Mouse (Mus musculus) midbrain, embryonic 16.5 days (tissue): ENCODE measurements at regions not wholly inside any gene's neighbourhood (a gene's known extent, or its start where the extent isn't known, plus 50 kb on each side); places are given as distances from the start of the nearest gene placed in this dataset.

ENCODE experiments used
- ATAC-seq: fragments of 200-750 bp; cut with Nextera tagmentation; 2 replicates; pipeline ENCODE4 v1.8.0; 2017; ENCODE audit warnings: moderate TSS enrichment
- H3K27ac ChIP-seq: fragments of 300-500 bp; sonication (generic); 2 replicates; pipeline ENCODE4 v1.5.1; 2014; ENCODE audit warnings: mild to moderate bottlenecking, low read length, mixed read lengths
- H3K27me3 ChIP-seq: fragments of 300-500 bp; sonication (generic); 2 replicates; pipeline ENCODE4 v1.6.1; 2014; ENCODE audit warnings: low read depth, low read length, mixed read lengths; ENCODE audit not compliant: control insufficient read depth, insufficient read depth
- H3K36me3 ChIP-seq: fragments of 300-500 bp; sonication (generic); 2 replicates; pipeline ENCODE4 v1.6.1; 2014; ENCODE audit warnings: mild to moderate bottlenecking, low read length, moderate library complexity, mixed read lengths; ENCODE audit not compliant: control insufficient read depth, insufficient read depth
- H3K4me1 ChIP-seq: fragments of 300-500 bp; sonication (generic); 2 replicates; pipeline ENCODE4 v1.6.1; 2014; ENCODE audit warnings: mild to moderate bottlenecking, low read length, mixed read lengths; ENCODE audit not compliant: control insufficient read depth, insufficient read depth
- H3K4me2 ChIP-seq: fragments of 300-500 bp; sonication (generic); 2 replicates; pipeline ENCODE4 v1.6.1; 2014; ENCODE audit warnings: mild to moderate bottlenecking, low read length, mixed read lengths
- H3K4me3 ChIP-seq: fragments of 300-500 bp; sonication (generic); 2 replicates; pipeline ENCODE4 v1.5.1; 2014; ENCODE audit warnings: low read depth, mild to moderate bottlenecking, low read length, moderate library complexity, mixed read lengths
- H3K9ac ChIP-seq: fragments of 300-500 bp; sonication (generic); 2 replicates; pipeline ENCODE4 v1.6.1; 2014; ENCODE audit warnings: low read depth, low read length, mixed read lengths
- H3K9me3 ChIP-seq: fragments of 300-500 bp; sonication (generic); replicated peaks from 2 replicates; pipeline ENCODE4 v1.6.1; 2014; ENCODE audit warnings: mild to moderate bottlenecking, low read length, mixed read lengths; ENCODE audit not compliant: control insufficient read depth, poor library complexity, severe bottlenecking
- WGBS: fragments of 180-500 bp; shearing (Covaris S2); extraction: QIAGEN DNeasy Blood & Tissue Kit; methylation state at CpG from one replicate; pipeline ENCODE4 v1.1.7; 2014; 5-methylcytosine and 5-hydroxymethylcytosine counted together

GRCm38 (mm10) chr13:44180384-44180783 is 395.8 kb downstream of the Cd83 start:
- ATAC-seq = no peak
- H3K4me3 ChIP-seq = no peak overlapping the region

GRCm38 (mm10) chr13:44182544-44183191 is 398.1 kb downstream of the Cd83 start:
- no peaks in the 10 kb centered on the region for H3K27me3 ChIP-seq
- H3K9me3 ChIP-seq = no peaks in the 10 kb centered on the region
- 45% methylated on average over 15 of the region's 15 CpGs for WGBS
- H3K36me3 ChIP-seq = no peaks in the 10 kb centered on the region
- H3K27ac ChIP-seq = no peak overlapping the region
- no peaks in the 10 kb centered on the region for H3K4me1 ChIP-seq
- no peak overlapping the region for H3K4me2 ChIP-seq
- H3K9ac ChIP-seq = no peak overlapping the region
- no peak overlapping the region for H3K4me3 ChIP-seq
- ATAC-seq = no peak

More at GRCm38 (mm10) chr13:44180384-44180783, 395.8 kb downstream of the Cd83 start:
- Histone ChIP-seq H3K9ac (no peak overlapping the region), H3K4me1 (no peaks in the 10 kb centered on the region), H3K9me3 (no peaks in the 10 kb centered on the region), H3K36me3 (no peaks in the 10 kb centered on the region), H3K27ac (no peak overlapping the region), H3K4me2 (no peak overlapping the region), H3K27me3 (no peaks in the 10 kb centered on the region)
- 89% methylated on average over 3 of the region's 3 CpGs for WGBS

GRCm38 (mm10) chr13:44195365-44195764 is 410.8 kb downstream of the Cd83 start:
- ATAC-seq = no peak
- WGBS = 93% methylated on average over 5 of the region's 5 CpGs
- no peak overlapping the region for H3K27ac ChIP-seq
- no peak overlapping the region for H3K4me3 ChIP-seq
- H3K9ac ChIP-seq = no peak overlapping the region
- no peaks in the 10 kb centered on the region for H3K9me3 ChIP-seq
- no peak overlapping the region for H3K4me2 ChIP-seq
- H3K36me3 ChIP-seq = no peaks in the 10 kb centered on the region
- no peaks in the 10 kb centered on the region for H3K4me1 ChIP-seq
- no peaks in the 10 kb centered on the region for H3K27me3 ChIP-seq

- Histone ChIP-seq H3K4me1 (peaks cover 9% of the 10 kb centered on the region; the same call in 1 of the 2 replicates), H3K27me3 (no peaks in the 10 kb centered on the region; the same call in 1 of the 2 replicates)
- WGBS = 69% methylated on average over 4 of the region's 4 CpGs
Observed at GRCm38 (mm10) chr13:44206042-44206441, 421.5 kb downstream of the Cd83 start.

GRCm38 (mm10) chr13:44206448-44206847 is 421.9 kb downstream of the Cd83 start:
- Histone ChIP-seq H3K27ac (no peak overlapping the region), H3K27me3 (no peaks in the 10 kb centered on the region; the same call in 1 of the 2 replicates), H3K4me3 (no peak overlapping the region), H3K4me2 (no peak overlapping the region), H3K9me3 (no peaks in the 10 kb centered on the region), H3K4me1 (peaks cover 9% of the 10 kb centered on the region; the same call in 1 of the 2 replicates), H3K9ac (no peak overlapping the region), H3K36me3 (no peaks in the 10 kb centered on the region)
- 84% methylated on average over 4 of the region's 4 CpGs for WGBS
- ATAC-seq = no peak

More at GRCm38 (mm10) chr13:44206042-44206441, 421.5 kb downstream of the Cd83 start:
- ATAC-seq = peak; percentile 32; the same call in 1 of the 2 replicates
- Histone ChIP-seq H3K4me3 (no peak overlapping the region), H3K36me3 (no peaks in the 10 kb centered on the region), H3K4me2 (no peak overlapping the region), H3K9ac (no peak overlapping the region), H3K9me3 (no peaks in the 10 kb centered on the region), H3K27ac (no peak overlapping the region)

GRCm38 (mm10) chr13:44207400-44208005 is 422.9 kb downstream of the Cd83 start:
- H3K4me1 ChIP-seq = peaks cover 9% of the 10 kb centered on the region; the same call in 1 of the 2 replicates
- no peak overlapping the region for H3K4me2 ChIP-seq
- no peaks in the 10 kb centered on the region; the same call in 1 of the 2 replicates for H3K27me3 ChIP-seq
- H3K36me3 ChIP-seq = no peaks in the 10 kb centered on the region
- no peak for ATAC-seq
- H3K4me3 ChIP-seq = no peak overlapping the region
- H3K27ac ChIP-seq = no peak overlapping the region
- WGBS = 60% methylated on average over 11 of the region's 11 CpGs
- no peak overlapping the region for H3K9ac ChIP-seq
- H3K9me3 ChIP-seq = no peaks in the 10 kb centered on the region

GRCm38 (mm10) chr13:44209036-44209435 is 424.5 kb downstream of the Cd83 start:
- peaks cover 9% of the 10 kb centered on the region; the same call in 1 of the 2 replicates for H3K4me1 ChIP-seq
- peak overlapping the region; percentile 31; the same call in 1 of the 2 replicates for H3K4me2 ChIP-seq
- ATAC-seq = no peak; the same call in 1 of the 2 replicates
- H3K4me3 ChIP-seq = no peak overlapping the region
- 9% methylated on average over 11 of the region's 11 CpGs for WGBS
- no peaks in the 10 kb centered on the region for H3K36me3 ChIP-seq
- no peaks in the 10 kb centered on the region for H3K9me3 ChIP-seq
- H3K27me3 ChIP-seq = no peaks in the 10 kb centered on the region; the same call in 1 of the 2 replicates
- no peak overlapping the region for H3K27ac ChIP-seq
- H3K9ac ChIP-seq = no peak overlapping the region; the same call in 1 of the 2 replicates

- Histone ChIP-seq H3K9ac (no peak overlapping the region), H3K4me2 (no peak overlapping the region), H3K27me3 (no peaks in the 10 kb centered on the region; the same call in 1 of the 2 replicates), H3K9me3 (no peaks in the 10 kb centered on the region), H3K4me3 (no peak overlapping the region), H3K36me3 (no peaks in the 10 kb centered on the region), H3K27ac (no peak overlapping the region), H3K4me1 (peaks cover 9% of the 10 kb centered on the region; the same call in 1 of the 2 replicates)
- no peak for ATAC-seq
- WGBS = 26% methylated on average over 6 of the region's 6 CpGs
Observed at GRCm38 (mm10) chr13:44210123-44210522, 425.5 kb downstream of the Cd83 start.

GRCm38 (mm10) chr13:44212356-44212755 is 427.8 kb downstream of the Cd83 start:
- Histone ChIP-seq H3K27ac (no peak overlapping the region), H3K9ac (no peak overlapping the region), H3K4me3 (no peak overlapping the region), H3K9me3 (no peaks in the 10 kb centered on the region), H3K4me2 (no peak overlapping the region), H3K36me3 (no peaks in the 10 kb centered on the region), H3K27me3 (no peaks in the 10 kb centered on the region; the same call in 1 of the 2 replicates), H3K4me1 (peaks cover 9% of the 10 kb centered on the region; the same call in 1 of the 2 replicates)
- WGBS = 75% methylated on average over 4 of the region's 4 CpGs
- no peak for ATAC-seq
